Mouse (Mus musculus) brain, embryonic 14.5 days (tissue): ENCODE measurements around the gene Spata13. TPM values are rescaled to one million over a fixed set of nuclear protein-coding genes. Genes with fewer than 3 reads are reported as not detected.

ENCODE experiments used
- DNase-seq: peaks from one replicate; pipeline ENCODE4 v3.0.0-alpha.2; 2011; ENCODE audit warnings: low read depth
- CTCF ChIP-seq: fragments of 200-500 bp; IDR thresholded peaks from 2 replicates; pipeline ENCODE4 v1.5.1; 2012; ENCODE audit warnings: inconsistent platforms, mild to moderate bottlenecking, moderate library complexity, borderline replicate concordance; ENCODE audit not compliant: insufficient read depth, insufficient read length; ENCODE audit errors: extremely low read depth
- POLR2A ChIP-seq: fragments of 200-500 bp; IDR thresholded peaks from 2 replicates; pipeline ENCODE4 v1.6.1; 2012; ENCODE audit warnings: mild to moderate bottlenecking, inconsistent platforms, borderline replicate concordance; ENCODE audit not compliant: poor library complexity, insufficient read depth, insufficient read length, severe bottlenecking; ENCODE audit errors: extremely low read depth
- polyA plus RNA-seq: library from polyadenylated mRNA; depleted of rRNA; stranded (reverse); fragments of >200 nt; gene quantifications from 2 replicates; pipeline ENCODE4 v1.2.3, GENCODE M21; 2012

The Spata13 gene
- polyA plus RNA-seq, 1 experiment: 22.1 TPM

DNA sequence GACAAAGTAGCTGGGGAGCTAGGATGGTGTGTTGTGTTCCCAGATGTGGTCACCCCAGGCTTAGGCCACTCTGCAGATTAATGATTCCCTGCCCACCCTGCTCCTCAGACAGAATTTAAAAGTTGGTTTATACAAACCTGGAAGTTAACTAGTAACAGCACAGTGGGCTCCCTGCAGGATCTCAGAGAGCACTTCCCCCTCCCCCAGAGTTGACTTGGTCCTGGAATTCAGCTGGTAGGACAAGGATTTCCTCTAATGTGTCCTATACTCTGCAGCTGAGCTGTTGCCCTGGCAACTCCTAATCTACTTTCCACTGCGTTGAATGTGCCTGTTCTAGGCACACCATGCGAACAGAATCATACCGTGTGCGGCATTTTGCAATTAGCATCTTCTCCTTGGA lies 30.8 kb downstream of the Spata13 start:
- peak; percentile 75 for DNase-seq
- TF ChIP-seq CTCF (no peak), POLR2A (no peak)

DNA sequence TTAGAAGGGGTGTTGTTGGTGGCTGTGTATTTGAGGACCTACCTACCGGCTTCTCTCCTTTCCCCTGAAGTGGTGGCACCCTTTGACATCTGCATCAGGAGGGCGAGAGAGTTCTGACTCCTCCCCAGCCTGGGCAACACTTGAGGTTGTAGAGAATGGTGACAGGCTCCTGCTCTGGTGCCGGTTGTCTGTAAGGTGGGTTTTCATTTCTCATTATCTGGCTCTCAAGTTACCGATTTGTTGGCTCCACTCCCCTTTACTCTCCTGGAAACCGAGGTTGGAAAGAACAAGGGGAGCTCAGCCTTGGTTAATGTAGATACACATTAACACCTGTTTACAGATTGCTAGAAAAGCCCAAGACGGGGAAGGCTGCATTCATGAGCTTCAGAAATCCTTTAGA lies 31.5 kb downstream of the Spata13 start:
- DNase-seq: no peak

DNA sequence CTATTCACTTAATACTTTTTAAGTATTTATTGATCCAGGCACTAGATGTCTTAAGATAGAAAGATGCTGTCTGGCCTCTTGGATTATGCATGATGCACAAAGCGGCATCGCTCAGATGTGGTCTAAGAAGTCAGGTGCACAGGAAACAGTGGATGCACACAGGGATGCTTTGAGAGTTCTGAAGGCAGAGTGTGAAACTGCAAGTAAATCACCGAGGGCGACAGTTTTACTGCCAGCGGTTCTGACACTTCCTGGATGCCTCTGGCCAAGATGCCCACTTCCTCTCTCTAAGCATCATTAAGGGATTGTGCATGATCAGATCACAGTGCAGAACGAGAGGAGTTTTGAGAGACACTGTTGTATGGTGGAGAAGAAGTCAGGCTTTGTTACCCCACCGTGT lies 32.5 kb downstream of the Spata13 start:
- DNase-seq: no peak
- TF ChIP-seq CTCF (no peak), POLR2A (no peak)

More for the DNA sequence above, 31.5 kb downstream of the Spata13 start:
- TF ChIP-seq CTCF (no peak), POLR2A (no peak)

DNA sequence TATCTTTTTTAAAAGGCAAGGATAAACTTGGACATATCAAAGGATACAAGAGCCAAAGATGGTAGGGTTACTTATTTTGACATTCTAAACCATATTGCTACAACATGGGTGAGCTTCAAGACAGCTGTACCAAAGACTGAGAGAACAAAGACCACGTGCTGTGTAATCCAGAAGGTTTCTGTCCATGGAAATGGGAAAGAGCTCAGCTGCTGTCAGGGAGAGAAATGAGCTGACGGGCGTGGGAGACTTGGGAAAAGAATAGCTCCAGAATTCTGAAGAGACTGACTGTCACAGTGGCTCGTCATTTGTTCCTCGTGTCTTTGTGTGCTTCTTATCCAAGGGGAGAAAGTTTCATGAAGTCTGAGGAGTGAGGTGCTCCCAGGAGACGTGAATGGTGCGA lies 36.4 kb downstream of the Spata13 start:
- DNase-seq: peak; percentile 61
- TF ChIP-seq POLR2A: no peak

DNA sequence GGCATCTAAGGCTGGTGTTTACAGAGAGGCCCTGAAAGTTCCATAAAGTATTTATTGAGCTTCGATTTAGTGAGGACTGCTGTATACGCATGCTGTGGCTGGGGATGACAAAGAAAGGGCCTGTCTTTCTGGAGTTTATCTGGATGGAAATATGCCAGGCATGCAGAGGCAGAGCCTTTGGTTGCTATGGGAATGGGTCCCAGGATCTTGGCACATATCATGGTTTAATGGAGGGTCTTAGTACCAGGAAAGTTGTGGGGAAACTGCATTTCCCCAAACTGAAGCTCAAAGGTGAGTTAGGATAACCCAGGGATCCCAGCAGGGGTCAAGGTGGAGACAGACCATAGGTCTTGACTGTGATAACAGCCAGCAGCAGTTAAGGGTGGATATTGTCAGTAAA lies 37.7 kb downstream of the Spata13 start:
- DNase-seq: peak; percentile 81

DNA sequence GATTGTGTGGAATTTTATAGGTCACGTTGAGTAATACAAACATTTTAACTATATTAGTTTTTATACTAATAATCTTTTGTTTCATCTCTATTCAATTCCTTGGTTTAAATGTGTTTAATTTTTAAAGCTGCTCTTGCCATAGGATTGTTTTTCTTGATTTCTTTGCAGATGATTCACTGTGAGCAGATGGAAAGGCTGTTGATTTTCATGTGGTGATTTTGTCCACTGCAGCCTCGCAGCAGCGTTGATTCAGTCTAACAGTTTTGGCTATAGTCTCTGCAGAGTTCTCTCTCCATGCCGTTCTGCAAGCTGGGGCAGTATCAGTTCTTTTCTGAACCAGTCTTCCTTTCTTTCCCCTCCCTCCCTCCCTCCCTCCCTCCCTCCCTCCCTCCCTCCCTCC lies 41.9 kb downstream of the Spata13 start:
- no peak for TF ChIP-seq CTCF
- no peak for TF ChIP-seq POLR2A
- DNase-seq: no peak

More for the DNA sequence above, 37.7 kb downstream of the Spata13 start:
- TF ChIP-seq POLR2A (no peak), CTCF (no peak)

DNA sequence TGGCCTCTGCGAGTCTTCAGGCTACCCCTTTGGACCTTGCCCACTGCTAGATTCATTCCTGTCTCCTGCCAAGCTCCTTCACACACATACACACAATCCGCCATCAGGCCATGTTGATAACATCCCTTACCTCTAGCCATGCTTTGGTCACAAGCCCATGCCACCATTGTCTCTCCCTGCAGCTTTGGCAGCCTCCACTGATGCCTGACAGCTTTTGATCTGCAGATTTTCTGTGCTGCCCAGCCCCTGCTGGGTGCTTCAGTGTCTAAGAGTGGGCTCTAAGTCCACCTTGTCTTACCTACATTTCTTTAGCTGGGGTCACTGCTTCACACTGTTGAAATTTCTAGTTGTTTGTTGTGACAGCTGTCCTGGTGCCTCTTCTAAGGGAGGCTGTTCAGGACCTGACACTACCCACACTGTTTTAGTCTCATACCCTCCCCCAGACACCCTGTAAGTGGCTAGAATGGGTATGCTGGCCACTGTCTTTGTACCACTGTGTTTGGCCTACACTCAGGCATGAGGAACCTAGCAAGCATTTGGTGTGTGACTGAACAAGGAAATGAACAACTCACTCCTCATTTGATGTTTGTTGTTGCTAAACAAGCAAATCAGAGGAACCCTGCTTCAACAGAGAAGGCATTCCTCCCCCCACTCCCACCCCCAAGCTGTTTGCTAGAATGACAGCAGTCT lies 43.0 kb downstream of the Spata13 start:
- no peak for DNase-seq
- no peak for TF ChIP-seq POLR2A
- no peak for TF ChIP-seq CTCF

DNA sequence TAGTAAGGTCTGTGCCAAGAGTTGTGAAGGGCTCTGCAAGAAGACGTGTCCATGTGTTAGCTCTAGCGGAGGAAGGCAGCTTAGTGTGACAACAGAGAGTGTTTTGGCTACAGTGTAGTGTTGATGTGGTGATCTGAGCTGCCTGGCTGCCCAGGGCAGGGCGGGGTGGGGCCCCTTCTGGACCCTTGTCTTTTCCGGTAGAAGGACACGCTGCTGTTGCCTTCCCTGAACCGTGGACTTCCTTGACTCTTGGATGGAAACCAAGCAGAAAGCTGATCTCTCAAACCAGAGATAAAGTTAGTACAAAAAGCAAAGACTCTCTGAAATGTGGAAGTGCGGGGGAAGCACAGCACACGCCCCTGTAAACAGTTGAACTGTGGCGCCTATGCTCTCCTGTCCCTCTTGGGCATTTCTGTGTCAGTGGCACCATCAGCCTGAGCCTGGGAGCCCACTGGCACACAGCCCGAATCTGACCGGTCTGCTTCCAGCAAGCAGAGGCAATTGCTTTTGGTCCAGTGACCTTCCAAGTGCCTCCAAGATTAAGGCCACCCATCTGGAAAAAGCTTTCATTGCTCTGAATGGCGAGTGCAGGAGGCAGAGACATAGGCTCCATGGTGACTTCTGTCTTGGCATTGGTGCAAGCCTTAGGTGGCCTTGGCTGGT lies 48.7 kb downstream of the Spata13 start:
- DNase-seq: peak; percentile 78
- TF ChIP-seq CTCF (no peak), POLR2A (no peak)

DNA sequence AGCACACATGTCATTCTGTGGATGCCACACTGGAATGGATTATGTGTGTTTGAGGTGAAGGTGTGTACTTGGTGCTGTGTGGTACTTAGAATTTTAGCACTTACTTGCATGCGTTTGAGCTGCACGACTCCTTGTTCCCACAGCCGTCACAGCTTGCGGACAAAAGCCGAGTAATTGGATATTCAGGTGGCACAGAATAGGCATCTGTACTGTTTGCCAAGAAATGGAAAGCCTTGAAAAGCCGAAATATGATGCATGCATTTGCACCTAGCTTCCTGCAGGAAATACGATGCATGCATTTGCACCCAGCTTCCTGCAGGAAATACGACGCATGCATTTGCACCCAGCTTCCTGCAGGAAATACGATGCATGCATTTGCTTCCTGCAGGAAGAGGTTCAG lies 50.2 kb downstream of the Spata13 start:
- TF ChIP-seq CTCF (peak; percentile 5; the same call in 1 of the 2 replicates), POLR2A (no peak)
- DNase-seq: peak; percentile 69

DNA sequence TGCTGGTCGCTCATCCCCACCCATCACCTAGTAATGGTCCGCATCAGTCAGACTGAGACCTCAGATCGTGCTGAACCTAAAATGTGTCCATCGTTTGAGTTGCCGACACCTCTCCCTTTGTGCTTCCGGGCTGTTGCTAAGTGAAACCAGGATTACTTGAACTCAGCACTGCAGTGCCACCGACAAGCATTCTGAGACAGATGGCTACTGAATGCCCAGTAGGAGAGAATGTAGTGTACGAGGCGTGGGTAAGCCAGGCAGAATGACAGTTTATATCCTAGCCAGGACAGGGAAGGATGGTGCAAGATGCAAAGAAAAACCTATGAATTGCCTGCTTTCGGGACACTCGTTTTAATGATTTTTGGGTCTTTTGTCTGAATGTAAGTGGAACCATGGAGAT lies 52.9 kb downstream of the Spata13 start:
- TF ChIP-seq CTCF: no peak
- TF ChIP-seq POLR2A: no peak
- peak; percentile 64 for DNase-seq

DNA sequence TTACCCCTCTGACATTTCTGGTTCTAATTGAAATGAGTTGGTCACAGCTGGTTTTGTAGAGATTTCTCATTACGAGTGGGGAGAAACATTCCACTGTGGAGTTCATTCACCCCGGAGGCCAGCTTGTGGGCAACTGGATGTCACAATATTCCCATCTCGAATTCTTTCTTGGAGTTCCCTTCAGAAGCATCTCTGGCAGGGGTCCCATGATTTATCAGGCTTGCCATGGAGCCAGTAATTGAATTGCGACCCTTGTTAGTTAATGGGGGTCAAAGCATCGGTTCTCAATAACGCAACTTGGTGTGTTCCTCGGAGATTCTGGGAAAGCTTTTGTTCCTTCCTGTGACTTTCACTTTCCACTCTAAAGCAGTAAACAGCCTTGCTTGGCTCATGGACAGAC lies 53.4 kb downstream of the Spata13 start:
- TF ChIP-seq POLR2A (no peak), CTCF (no peak)
- DNase-seq: peak; percentile 59

DNA sequence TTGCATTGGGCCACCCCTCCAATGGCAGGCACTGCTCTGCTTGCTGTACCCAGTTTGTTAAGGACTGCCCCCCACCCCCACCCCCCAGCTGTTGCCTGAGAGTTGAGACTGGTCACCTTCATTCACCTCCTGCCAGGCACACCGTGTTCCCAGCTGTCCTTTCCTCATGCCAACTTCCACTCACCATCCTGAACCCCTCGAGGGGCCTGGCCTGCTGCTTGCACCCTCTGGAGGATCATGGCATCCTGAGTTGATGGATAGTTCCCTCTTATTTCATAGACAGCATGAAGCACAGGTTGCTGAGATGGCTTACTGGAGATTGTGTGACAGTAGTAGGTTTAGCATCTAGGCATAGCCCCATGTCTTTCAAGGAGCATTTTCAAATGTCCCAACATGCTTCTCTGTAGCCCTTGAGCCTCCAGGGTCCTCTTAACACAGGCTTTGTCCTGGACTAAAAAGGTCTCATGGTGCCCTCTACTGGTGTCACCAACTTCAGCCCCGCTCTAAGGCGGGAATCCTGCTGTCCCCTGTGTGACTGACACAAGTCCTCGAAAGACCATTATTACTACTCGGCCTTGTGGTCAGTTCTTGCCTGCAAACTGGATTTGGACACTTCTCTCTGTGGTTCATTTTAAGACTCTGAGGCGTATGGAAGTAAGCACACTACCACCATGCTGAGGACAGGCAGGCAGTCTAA lies 54.9 kb downstream of the Spata13 start:
- DNase-seq: peak; percentile 91
- TF ChIP-seq CTCF (peak; percentile 78), POLR2A (no peak)

DNA sequence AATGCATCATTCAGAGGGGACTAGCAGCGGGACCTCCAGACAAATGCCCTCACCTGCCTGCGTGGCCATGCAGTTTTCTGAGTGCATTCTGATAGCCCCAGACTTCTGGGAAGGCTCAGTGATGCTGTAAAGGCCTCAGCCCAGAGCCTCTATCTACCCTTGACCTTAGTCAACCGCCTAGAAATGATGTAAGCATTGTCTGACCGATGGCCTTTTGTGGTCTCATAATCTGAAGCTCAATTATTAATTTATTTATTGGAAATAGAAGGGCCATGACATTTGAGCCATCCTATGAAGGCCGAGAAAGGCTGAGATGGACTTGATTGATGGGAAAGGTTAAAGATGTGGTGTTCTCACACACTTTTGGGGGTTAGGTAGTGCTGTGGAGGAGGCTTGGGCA lies 56.0 kb downstream of the Spata13 start:
- no peak for TF ChIP-seq CTCF
- no peak for TF ChIP-seq POLR2A
- DNase-seq: no peak
